Comparison of ENCODE assay signal across 8 mouse cellular contexts in the genomic region with DNA sequence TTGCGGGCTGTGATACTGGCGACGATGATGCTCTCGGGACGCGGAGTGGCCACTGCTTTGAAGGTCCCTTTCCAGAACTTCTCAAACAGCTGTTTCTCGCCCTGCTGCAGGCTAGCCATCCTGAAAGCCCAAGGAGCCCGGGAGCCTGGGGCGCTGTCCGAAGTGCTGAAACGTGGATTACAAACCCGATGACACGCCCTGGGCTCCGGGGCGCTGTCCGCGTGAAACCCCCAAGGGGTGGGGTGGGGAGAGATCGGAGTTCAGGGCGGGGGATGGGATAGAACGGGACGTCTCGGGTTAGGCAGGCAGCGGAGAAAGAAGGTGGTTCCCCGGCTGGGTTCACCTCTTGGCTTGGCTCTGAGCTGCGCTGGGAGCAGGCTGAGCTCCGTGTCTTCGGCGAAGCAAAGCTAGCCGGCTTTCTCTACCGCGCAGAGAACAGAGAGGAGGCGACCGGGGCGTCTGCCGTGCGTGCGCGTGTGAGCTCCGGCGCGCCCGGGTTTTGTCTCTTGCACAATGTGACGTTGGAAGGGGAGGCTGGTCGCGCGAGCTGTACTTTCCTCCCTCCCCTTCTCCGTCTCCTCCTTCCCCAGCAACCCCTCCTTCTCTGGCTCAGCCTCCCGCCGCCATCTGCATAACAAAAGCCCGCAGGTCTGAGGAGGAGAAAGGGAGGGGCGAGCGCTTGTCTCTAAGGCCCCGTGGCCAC. TPM values are rescaled to one million over a fixed set of nuclear protein-coding genes. Genes with fewer than 3 reads are reported as not detected.
DNase-seq lines count a peak whose midpoint lies in the region; ATAC-seq lines count a peak whose summit lies in the region.

A gene (minus strand): TSS at position 472 of the 703 bp plus-strand sequence.

- H3K27me3 ChIP-seq in forebrain, embryonic 16.5 days (replicated peaks; ENCODE audit: control insufficient read depth, insufficient read depth, low read length), result no peaks in the 10 kb centered on the region
- H3K27me3 ChIP-seq in hindbrain, embryonic 15.5 days, result no peaks in the 10 kb centered on the region

- H3K4me3 ChIP-seq in forebrain, embryonic 16.5 days (replicated peaks; ENCODE audit: low read length), result peak within 1 kb of the TSS; percentile 81
- peak within 1 kb of the TSS; percentile 76 for H3K4me3 ChIP-seq in hindbrain, embryonic 15.5 days

- DNase-seq in R1 (ENCODE audit: low read depth, low spot score), result peak; percentile 97
- peak; percentile 92 to 97 for DNase-seq in cerebellum, adult 18-20 months
- peak; percentile 84 to 87 for DNase-seq in layer of hippocampus, postnatal 36 days
- peak; percentile 13 for DNase-seq in lung, postnatal 36 days
- DNase-seq in right cerebral cortex, adult 18-20 months, result peak; percentile 91
- no peak for DNase-seq in spleen, adult 18-20 months

- WGBS in forebrain, embryonic 16.5 days, result under 1% methylated on average over 53 of the region's 53 CpGs
- under 1% methylated on average over 50 of the region's 53 CpGs for WGBS in hindbrain, embryonic 15.5 days

- peak; percentile 92 for ATAC-seq in forebrain, embryonic 16.5 days
- ATAC-seq in hindbrain, embryonic 15.5 days (ENCODE audit: low FRiP score, low read depth), result peak; percentile 92

- peak within 1 kb of the TSS; percentile 67 for H3K4me2 ChIP-seq in forebrain, embryonic 16.5 days (ENCODE audit: low read length)
- H3K4me2 ChIP-seq in hindbrain, embryonic 15.5 days, result peak within 1 kb of the TSS; percentile 95

- H3K4me1 ChIP-seq in forebrain, embryonic 16.5 days (replicated peaks; ENCODE audit: control insufficient read depth, insufficient read depth, low read length), result peaks cover 36% of the 10 kb centered on the region
- peaks cover 44% of the 10 kb centered on the region for H3K4me1 ChIP-seq in hindbrain, embryonic 15.5 days (replicated peaks)

- peak within 1 kb of the TSS; percentile 90 for H3K9ac ChIP-seq in forebrain, embryonic 16.5 days (replicated peaks; ENCODE audit: low read depth, low read length)
- H3K9ac ChIP-seq in hindbrain, embryonic 15.5 days, result peak within 1 kb of the TSS; percentile 74

- no peaks in the 10 kb centered on the region for H3K9me3 ChIP-seq in forebrain, embryonic 16.5 days (ENCODE audit: control insufficient read depth, low read length)
- H3K9me3 ChIP-seq in hindbrain, embryonic 15.5 days, result no peaks in the 10 kb centered on the region

- no peaks in the 10 kb centered on the region for H3K36me3 ChIP-seq in forebrain, embryonic 16.5 days (ENCODE audit: control insufficient read depth, insufficient read depth)
- no peaks in the 10 kb centered on the region for H3K36me3 ChIP-seq in hindbrain, embryonic 15.5 days

- peak within 1 kb of the TSS; percentile 98 for H3K27ac ChIP-seq in forebrain, embryonic 16.5 days (ENCODE audit: low read length)
- peak within 1 kb of the TSS; percentile 94 for H3K27ac ChIP-seq in hindbrain, embryonic 15.5 days (replicated peaks)

RNA-seq across cellular contexts. Expression of the gene that starts here (rescaled TPM):
- polyA plus RNA-seq in forebrain, embryonic 16.5 days (2015; fragmentation: Nextera tagmentation; extraction: Ambion mirVana), result 32.4 and 33.9 TPM in 2 replicates
- 17.7 and 18.2 TPM in 2 replicates for polyA plus RNA-seq in hindbrain, embryonic 15.5 days (2015; fragmentation: Nextera tagmentation; extraction: Ambion mirVana)
- total RNA-seq in layer of hippocampus, postnatal 36 days (2021), result 10 to 100 TPM; 28.2 to 34.2 TPM

Comparison
In these comparisons a context has a peak if more than half of its experiments do, and no peak if none do; other contexts are left out.
1. DNase-seq: peak in R1 (single experiment), cerebellum, adult 18-20 months (2 of 2), layer of hippocampus, postnatal 36 days (2 of 2), lung, postnatal 36 days (single experiment) and right cerebral cortex, adult 18-20 months (single experiment); none in spleen, adult 18-20 months (0 of 2).